Mouse (Mus musculus) adrenal gland, adult (tissue): Measurements from ENCODE around the gene Gm7247.
"Not testable (repeated sequence)": the region's sequence is repeated elsewhere in the genome, so short reads cannot be mapped to it uniquely, and the experiment has no call there.

ENCODE experiments used
- DNase-seq, 2 experiments: peaks; one replicate each; pipeline ENCODE4 v3.0.0; 2022 to 2023; ENCODE audit warnings: low spot score in 1 of 2; ENCODE audit not compliant: inconsistent age in 2 of 2

Gm7247 gene

DNA sequence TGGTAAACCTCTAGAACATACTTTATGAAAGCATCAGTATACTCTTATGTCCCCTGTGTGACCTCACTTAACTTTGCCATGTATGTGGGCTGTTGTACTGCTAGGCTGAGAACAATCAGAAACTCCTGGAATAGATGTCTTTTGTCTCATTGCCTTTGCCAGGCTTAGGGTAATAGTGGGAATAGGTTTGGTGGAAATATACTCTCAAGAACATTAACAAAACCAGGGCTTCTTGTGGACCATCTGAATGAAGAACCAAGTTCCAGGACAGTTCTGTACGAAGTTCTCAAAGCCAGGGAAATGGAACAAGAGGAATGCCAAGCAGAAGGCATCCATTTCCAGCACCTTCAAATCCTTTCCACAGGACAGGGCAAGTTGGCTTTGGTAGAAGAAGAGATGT lies at the start of gene Gm7247:
Gene Gm7247 (plus strand): TSS at position 301 of the 400 bp plus-strand sequence.
- DNase-seq: no peak

DNA sequence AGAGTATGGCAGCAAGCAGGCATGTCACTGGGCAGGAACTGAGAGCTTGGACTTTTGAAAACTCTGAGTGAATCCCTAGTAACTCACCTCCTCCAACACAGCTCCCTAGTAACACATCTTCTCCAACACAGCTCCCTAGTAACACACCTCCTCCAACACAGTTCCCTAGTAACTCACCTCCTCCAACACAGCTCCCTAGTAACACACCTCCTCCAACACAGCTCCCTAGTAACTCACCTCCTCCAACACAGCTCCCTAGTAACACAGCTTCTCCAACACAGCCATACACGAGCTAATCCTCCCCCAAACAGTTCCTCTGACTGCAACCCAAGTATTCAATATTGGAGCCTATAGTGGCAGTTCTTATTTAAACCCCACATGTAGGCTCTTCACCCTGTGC lies 37.6 kb upstream of the Gm7247 start:
- DNase-seq: no peak

DNA sequence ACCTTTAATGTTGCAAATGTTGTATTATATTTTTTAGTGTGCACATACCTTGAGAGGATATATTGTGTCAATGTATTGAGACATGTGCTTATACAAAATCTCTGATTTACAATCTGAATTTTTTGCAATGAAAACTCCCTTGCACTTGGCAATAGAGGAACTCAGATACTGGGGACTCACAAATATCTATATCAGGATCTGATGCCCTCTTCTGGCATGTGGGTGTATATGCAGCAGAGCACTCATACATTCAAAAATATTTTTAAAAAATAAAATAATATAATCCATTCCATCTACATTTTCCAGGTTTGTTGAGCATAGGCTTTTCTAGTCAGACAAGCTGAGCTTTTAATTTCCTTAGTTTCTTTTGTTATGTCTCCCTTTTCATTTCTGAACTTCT lies 15.5 kb upstream of the Gm7247 start:
- no peak for DNase-seq

DNA sequence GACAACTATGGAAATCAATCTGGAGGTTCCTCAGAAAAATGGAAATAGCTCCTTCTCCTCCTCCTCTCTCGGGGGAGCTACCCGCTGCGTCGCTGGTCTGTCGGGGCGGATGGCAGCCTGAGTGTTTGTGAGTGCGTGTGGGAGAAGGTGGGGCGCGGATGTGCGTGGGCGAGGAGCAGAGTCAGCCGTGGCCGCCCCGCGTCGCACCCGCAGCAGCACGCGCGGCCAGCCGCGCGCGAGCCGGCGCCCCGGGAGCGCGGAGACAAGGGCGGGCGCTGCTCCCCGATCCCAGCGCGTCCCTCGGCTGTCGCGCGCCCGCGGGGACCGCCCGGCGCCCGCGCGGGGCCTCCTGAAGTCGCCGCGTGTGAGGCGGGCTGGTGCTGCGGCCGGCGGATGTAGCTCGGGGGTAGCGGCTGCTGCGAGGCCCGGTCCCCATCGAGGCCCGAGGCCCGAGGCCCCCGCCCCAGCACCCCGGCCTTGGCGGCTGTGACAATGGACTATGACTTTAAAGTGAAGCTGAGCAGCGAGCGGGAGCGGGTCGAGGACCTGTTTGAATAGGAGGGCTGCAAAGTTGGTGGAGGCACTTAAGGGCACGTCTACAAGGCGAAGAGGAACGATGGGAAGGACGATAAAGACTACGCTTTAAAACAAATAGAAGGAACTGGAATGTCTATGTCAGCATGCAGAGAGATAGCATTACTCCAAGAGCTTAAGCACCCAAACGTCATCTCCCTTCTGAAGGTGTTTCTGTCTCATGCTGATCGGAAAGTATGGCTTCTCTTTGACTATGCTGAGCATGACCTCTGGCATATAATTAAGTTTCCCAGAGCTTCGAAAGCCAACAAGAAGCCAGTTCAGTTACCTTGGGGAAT lies 3.2 kb upstream of the Gm7247 start:
- peak in 1 of 2 experiments; percentile 43 for DNase-seq

DNA sequence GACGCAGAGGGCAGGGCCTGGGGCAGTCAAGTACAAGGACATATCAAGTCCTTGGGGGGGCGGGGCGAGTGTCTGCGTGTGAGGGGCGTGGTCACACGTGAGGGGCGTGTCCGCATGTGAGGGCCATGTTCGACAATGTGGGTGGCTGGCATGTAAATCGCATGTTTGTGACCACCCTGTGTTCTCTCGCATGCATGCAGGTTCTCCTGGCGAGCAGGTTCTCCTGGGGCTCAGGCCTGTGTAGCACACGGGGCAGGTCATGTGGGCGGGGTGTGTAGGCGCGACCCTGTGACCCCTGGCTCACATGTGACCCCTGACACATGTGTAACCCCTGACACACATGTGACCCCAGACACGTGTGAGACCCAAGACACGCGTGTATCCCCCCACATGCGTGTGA lies 21.2 kb downstream of the Gm7247 start:
- DNase-seq: peak in 1 of 2 experiments; percentile 13

DNA sequence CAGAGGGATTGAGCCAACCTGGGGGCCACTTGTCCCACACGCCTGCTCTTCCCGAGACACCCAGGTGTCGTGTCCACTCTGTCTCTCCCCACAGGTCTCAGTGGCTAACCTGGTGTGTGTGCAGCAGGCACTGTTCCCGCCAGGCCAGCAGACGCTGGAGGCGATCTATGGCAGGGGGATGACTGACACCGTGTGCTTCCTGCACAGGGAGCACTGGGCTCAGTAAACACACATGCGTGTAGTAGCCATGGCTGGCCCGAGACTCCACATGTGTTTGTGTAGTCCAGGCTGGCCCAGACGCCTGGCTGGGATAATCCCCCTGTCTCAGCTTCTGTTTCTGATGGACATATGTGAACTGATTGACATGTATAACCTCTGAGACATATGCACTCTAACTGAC lies 22.8 kb downstream of the Gm7247 start:
- DNase-seq: peak in 1 of 2 experiments; percentile 14

DNA sequence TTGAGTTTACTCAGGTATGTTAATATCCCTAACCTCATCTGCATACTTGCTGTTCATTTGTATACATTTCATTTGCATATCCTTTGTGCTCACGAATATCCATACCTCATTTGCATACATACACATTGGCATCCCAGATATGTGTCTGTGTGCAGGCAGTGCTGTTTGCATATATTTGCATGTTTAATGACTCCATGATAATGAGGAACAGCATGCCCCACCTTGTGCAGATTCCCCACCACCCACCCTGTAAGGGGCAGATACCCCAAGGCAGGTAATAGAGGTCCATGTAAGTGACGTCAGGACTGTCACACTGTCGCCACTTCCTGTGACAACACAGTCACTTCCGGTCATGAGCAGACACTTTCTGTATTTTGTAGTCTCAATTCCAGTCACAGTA lies 24.2 kb downstream of the Gm7247 start:
- peak in 1 of 2 experiments; percentile 5 for DNase-seq

DNA sequence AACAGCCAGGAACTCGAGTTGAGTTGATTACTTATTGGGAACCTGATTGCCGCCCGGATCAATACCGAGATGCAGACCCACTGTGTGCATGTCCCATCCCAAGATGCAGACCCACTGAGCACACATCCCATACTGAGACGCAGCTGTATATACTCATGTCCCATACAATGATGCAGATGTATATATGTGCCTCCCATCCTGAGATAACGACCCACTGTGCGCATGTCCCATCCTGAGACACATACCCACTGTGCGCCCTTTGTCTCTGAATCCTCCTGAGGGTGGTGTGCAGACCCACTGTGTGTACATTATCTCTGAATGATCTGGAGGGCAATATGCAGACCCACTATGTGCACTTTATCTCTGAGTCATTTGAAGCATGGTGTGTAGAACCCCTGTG lies 26.2 kb downstream of the Gm7247 start:
- DNase-seq: peak in 1 of 2 experiments; percentile 4

DNA sequence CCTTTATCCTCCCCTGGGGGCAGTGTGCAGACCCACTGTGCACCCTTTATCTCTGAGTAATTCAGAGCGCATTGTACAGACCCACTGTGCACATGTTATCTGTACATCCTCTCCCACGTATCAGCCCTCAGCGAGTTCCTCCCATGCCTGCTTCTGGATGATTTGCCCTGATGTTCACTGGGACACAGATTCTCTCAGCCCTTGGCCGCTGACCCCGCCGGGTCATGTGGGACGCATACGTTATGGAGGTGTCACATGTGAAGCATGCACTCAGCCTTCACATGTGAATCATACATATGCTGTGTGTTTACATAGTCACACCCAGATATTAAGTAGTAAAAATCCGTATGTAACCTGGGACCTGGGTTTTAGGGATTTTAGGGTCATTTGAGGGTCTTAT lies 26.7 kb downstream of the Gm7247 start:
- peak in 1 of 2 experiments; percentile 9 for DNase-seq

DNA sequence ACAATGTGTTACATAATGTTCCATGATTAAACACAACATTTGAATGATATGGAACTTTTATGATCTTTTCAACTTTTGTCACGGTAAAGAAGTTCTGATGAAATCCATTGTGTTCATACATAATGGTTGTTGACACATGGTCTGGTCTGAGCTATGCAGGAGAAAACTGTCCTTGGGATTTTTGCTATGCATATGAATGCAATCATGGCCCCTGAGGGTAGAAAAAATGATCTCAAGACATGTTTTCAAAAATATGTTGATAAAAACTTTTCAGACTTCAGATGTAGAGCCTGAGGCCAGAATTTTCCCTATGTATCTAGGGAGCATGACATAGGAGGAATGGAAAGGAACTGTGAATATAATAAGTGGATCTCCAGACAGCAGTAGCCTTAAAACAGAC lies 49.0 kb downstream of the Gm7247 start, which contains the start of gene Vmn2r88:
Gene Vmn2r88 (plus strand): TSS at position 301 of the 400 bp plus-strand sequence.
- no peak for DNase-seq

DNA sequence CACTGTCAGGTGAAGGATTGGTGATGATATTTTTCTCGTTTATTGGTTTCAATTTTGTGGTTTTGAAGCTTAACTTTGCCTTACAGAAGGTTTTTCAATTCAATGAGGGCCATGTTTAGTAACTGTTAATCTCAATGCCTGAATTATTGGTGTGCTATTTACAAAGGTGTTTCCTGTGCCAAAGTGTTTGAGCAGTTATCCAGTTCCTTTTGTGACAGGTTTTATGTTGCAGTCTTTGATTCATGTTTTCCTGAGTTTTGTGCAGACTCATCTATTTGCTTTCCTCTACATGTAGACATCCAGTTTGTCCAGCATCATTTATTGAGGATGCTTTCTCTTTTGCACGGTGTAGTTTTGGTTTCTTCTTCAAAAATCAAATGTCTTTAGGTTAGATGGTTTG lies 62.3 kb downstream of the Gm7247 start:
- no peak for DNase-seq

DNA sequence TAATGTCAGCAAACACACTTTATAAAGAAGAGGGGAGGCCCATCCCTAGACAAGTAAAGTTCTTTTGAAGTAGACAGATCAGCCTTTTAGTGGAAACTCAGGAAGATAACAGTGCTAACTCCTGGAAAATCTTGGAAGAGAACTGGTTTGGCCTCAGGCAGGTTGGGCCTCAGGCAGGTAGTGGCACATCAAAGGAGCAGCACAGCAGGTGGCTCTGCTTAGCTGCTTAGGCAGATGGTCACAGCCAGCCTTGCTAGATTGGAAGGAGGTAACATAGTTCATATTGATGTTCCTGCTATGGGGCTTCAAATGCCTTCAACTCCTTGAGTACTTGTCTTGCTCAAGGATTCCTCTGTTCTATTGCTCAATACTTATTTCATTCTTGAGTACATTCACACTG lies 68.6 kb downstream of the Gm7247 start:
- not testable (repeated sequence) for DNase-seq

DNA sequence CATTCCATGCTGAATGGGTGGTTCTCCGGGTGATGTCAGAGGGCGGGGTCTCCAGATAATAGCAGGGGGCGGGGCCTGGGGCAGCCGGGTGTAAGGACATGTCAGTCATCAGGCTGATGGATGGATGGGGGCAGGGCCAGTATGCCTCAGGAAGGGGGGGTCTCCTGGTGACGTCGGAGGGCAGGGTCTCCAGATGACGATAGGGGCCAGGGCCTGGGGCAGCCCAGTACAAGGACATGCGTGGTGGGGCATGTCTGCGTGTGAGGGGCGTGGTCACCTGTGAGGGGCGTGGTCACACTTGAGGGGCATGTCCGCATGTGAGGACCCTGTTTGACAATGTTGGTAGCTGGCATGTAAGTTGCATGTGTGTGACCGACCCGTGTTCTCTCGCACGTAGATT lies 73.0 kb downstream of the Gm7247 start:
- no peak for DNase-seq

DNA sequence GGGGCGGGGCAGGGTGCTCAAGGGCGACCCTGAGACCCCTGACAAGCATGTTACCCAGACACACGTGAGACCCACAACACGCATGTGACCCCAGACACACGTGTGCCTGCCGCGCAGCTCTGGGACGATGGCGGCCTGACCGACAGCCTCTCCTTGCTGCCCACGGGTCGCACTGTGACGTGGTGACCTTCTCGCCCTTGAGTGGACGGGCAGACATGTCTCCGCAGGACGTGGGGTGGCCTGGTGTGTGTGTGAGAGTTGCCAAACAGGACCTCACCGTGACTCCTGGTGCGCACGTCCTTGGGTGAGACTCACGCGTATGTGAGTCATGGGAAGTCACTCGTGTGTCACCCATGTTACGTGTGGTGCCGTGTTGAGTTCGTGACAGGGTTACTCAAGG lies 73.5 kb downstream of the Gm7247 start:
- no peak for DNase-seq

DNA sequence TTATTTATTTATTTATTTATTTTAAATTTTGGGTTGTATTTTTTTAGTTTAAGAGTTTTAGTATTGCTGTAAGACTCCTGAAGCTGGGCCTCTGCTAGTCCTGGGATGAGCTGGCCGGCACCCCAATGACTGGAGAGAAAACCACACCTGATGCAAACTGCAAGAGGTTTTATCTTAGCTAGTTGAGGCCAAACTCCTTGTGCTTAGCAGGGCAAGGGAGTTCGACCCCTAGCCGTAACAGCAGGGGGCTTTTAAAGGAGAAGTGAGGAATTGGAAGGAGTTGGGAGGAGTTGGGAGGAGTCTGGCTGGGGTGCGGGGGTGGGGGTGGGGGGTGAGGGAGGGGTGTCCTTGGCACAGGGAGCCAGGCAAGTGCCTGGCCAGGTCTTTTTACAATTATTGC lies 77.4 kb downstream of the Gm7247 start:
- no peak for DNase-seq

DNA sequence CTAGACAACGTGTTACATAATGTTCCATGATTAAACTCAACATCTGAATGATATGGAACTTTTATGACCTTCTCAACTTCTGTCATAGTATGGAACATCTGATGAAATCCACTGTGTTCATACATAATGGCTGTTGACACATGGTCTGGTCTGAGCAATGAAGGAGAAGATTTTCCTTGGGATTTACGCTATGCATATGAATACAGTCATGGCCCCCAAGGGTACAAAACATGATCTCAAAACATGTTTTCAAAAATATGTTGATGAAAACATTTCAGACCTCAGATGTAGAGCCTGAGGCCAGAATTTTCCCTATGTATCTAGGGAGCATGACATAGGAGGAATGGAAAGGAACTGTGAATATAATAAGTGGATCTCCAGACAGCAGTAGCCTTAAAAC lies 90.0 kb downstream of the Gm7247 start, which contains the start of gene Vmn2r89:
Gene Vmn2r89 (plus strand): TSS at position 301 of the 400 bp plus-strand sequence.
- DNase-seq: not testable (repeated sequence)

DNA sequence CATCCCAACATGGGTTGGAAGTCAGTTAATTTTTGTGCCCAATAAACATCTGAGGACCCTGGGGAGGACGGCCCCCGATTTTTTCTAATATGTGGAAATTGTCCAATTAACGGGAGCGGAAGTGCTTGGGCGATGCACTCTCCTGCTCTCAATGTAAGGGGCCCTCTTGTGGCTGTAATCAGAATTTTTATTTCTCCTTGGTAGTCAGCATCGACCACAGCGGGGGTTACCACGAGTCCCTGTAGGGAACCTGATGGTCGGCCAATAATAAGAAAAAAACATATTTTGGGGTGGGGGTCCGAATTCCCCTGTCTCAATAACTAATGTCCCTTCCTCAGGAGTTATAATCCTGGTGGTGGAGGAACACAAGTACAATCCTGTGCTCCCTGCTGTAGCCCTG lies 118.7 kb downstream of the Gm7247 start:
- DNase-seq: peak; percentile 37 to 77

DNA sequence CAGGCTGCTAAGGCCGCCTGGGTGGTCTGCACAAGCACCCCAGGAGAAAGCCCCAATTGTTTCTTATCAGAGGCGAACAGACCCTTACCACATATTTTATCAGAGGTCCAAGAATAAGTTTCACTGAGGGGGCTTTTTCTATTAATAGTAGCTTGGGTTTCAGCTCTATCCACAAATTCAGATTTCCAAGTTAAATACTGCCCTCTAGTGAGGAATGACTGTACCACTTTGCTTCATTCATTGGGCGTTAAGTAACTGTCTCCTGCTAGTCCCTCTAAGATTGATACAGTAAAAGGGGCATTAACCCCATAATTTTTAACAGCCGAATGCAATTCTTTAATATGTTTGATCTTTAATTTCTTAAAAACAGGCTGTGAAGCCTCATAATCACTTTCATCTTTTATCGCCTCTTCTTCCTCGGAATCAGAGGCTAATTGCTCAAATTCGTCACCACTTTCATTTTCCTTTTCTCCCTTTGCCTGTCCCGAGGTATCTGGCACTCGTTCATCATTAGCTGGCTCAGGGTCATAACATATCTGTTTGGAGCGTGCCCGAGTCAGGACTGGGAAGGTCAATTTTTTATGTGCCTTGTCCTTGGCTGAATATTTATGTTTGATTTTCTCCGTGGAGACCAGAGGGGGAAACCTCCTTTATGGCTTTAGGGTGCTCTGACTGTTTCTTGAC lies 119.9 kb downstream of the Gm7247 start:
- DNase-seq: peak; percentile 67 to 90

DNA sequence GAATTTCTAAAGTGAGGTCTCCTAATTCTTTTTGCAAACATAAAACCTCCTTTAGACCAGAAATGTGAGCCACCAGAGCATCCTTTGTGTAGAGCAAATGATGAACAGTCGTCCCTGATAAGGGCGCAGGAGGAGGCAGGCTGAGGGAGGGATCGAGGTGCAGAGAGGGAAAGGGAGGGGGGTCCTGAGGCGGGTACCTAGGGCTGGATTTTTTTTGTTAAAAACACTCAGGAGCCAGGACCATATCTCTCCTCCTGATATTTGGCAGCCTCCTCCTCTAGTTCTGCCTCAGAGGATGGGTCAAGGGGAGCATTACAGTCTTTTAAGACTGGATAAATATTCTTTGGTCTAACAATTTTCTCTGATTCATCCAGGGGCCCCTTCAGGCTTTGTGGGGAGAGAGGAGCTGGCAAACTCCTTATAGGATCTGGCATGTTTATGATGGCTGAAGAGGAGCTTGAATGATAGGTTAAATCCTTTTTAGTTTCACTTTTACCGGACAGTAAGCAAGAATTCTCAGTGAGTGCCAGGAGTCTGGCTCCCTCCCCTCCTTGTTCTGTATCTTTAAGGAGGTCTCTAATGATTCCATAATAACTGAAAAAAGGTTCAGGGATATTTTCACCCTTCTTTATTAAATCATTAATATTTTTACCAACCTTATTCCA lies 120.6 kb downstream of the Gm7247 start:
- DNase-seq: peak; percentile 33 to 75

DNA sequence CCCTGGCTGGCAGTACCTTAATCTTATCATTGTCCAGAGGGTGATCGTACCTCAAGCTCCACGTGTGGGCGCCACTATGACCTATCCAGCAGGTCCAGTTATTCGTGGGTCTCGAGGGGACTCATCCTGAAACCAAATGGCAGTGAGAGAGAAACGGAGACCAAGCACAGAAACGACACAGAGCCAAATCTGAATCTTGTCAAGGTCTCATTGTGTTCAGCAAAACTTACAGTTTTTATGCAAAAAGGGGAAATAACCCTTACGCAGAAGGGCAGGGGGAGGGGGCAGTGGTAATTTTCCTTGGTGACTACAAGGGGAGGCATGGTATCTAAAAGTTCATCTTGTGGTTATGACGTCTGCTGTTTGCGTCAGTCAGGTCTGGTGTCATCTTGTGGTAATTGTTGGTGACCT lies 121.4 kb downstream of the Gm7247 start:
- peak; percentile 79 to 87 for DNase-seq

DNA sequence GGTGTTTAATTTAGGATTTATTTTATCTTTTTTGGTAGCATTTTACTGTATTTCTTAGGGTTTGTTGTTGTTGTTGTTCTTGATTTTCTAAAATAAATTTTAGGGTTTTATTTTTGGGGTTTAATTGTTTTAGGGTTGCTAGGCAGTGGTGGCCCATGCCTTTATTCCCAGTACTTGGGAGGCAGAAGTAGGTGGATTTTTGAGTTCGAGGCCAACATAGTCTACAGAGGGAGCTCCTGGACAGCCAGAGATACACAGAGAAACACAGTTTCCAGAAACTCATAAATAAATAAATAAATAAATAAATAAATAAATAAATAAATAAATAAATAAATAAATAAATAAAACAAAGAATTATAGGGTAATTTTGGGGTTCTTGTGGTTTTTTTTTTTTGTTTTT lies 122.1 kb downstream of the Gm7247 start:
- DNase-seq: peak in 1 of 2 experiments; percentile 32
